Mouse (Mus musculus): ENCODE results near the gene Srr. TPM values are rescaled to one million over a fixed set of nuclear protein-coding genes. Genes with fewer than 3 reads are reported as not detected.

Srr gene
- polyA plus RNA-seq (2011; ENCODE audit: insufficient read depth, insufficient read length, low replicate concordance, missing spikeins) = 5.3 and 5.5 TPM in 2 replicates

DNA sequence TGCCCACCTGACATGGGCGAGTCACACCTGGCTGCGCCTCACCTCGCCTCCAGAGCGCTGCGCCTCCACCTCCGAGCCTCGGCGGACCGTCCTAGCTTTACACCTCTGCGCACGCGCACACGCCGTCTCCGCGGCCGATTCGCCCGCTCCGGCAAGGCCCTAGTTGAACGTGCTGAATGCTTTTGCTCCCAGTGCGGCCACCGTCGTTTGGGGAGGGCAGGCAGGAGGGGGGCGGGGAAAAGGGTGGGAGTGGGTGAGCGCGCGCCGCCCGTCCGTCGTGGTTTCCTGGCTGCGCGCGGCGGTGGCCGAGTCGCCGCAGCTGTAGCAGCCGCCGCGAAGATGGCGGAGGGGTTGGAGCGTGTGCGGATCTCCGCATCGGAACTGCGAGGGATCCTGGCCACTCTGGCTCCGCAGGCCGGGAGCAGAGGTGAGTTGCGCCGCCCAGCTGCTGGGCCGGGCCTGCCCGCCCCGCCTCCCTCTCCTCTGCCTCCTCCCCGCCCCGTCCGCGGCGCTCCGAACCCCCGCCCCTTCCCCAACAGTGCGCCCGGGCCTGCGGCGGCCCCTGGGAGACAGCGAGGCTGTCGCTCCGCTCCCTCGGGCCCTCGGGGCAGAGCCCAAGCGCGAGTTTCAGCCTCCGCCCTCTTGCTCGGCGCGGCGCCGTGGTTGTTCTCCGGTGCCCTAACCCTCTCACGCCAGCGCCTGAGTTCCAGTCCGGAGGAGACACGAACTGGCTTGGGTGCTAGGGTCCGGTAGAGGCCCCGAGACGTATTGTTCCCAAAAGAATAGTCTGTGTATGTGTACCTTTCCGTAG is at the start of gene Srr, which contains the start of gene Smg6:
Gene Srr, minus strand, starts transcription at position 372 of the 811 bp plus-strand sequence.
Gene Smg6, plus strand, starts transcription at position 247 of the 811 bp plus-strand sequence.
- Histone ChIP-seq H3K4me3 (replicated peaks; ENCODE audit: control insufficient read depth, low read depth, low read length) (peak within 1 kb of the TSS; percentile 95), H3K4me1 (ENCODE audit: control insufficient read depth, insufficient read depth, low read length) (no peaks in the 10 kb centered on the region), H3K27ac (ENCODE audit: control insufficient read depth, insufficient read depth, low read depth, low read length, poor library complexity) (peak within 1 kb of the TSS; percentile 95)
- WGBS = under 1% methylated on average over 85 of the region's 88 CpGs
- TF ChIP-seq POLR2A (IDR thresholded peaks at IDR 0.05; ENCODE audit: borderline replicate concordance, control insufficient read depth, low read depth, low read length) (peak; percentile 81; the same call in 1 of the 2 replicates), CTCF (IDR thresholded peaks at IDR 0.05; ENCODE audit: control insufficient read depth, insufficient read depth, low read length) (no peak)

DNA sequence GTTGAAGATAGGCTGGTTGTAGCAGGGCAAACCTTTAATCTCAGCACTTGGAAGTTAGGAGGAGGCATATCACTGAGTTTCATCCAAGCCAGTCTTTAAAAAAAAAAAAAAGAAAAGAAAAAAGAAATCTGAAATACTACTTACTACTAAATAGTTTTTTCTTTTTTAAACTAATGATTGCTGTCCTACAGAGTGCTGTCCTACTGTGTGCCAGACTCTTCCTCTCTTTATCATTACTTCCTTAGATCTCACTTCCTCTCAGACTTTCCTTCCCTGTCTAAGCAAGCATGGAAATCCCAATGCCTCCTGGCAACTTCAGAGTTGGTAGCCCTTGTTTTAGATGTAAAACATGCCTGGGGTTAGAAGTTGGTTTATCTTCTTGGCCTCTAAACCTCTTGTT is 48.9 kb upstream of the Srr start:
- no peak overlapping the region for H3K4me3 ChIP-seq (replicated peaks; ENCODE audit: control insufficient read depth, low read depth, low read length)
- no peak overlapping the region for H3K27ac ChIP-seq (ENCODE audit: control insufficient read depth, insufficient read depth, low read depth, low read length, poor library complexity)
- TF ChIP-seq POLR2A (IDR thresholded peaks at IDR 0.05; ENCODE audit: borderline replicate concordance, control insufficient read depth, low read depth, low read length) = no peak
- TF ChIP-seq CTCF (IDR thresholded peaks at IDR 0.05; ENCODE audit: control insufficient read depth, insufficient read depth, low read length) = no peak
- no peaks in the 10 kb centered on the region for H3K4me1 ChIP-seq (ENCODE audit: control insufficient read depth, insufficient read depth, low read length)

DNA sequence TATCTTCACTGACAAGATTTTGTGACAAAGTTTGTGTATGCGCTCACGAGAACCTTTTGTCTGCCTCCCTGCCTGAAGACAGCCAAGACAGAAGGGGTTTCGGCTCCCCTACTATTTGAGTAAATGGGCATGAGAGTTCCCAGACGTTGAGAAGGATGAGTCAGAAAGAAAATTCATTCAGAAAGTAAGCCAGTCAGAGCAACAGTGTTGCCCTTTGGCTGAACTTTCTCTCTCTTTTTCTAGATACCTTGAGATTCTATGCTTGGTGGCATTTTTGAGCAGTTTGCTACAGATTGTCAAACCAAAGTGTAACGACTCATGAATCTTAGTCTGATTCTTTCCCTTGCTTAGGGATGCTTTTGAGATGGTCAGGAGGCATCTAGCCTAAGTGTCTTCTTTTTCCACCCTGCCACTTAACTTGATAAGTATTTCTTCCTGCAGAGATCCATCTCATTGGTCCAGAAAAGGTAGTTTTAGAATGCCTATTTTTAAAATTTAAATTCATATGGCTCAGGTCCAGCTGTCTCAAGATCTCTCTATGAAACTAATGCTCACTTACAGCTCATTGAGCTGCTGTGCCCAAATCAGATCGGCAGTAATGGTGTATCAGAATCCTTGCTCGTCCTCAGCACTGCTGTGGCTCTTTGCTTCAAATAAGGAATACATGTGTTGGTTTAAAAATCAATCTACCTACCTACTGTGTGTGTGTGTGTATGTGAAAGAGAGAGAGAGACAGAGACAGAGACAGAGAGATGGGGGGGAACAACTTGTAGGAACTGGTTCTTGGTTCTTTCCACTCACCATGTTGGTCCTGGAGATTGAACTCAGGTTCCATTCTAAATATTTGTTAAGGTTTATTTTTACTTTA is 47.8 kb upstream of the Srr start:
- Histone ChIP-seq H3K4me3 (replicated peaks; ENCODE audit: control insufficient read depth, low read depth, low read length) (no peak overlapping the region), H3K27ac (ENCODE audit: control insufficient read depth, insufficient read depth, low read depth, low read length, poor library complexity) (no peak overlapping the region), H3K4me1 (ENCODE audit: control insufficient read depth, insufficient read depth, low read length) (no peaks in the 10 kb centered on the region)
- WGBS = 82% methylated on average over 7 of the region's 7 CpGs
- TF ChIP-seq POLR2A (IDR thresholded peaks at IDR 0.05; ENCODE audit: borderline replicate concordance, control insufficient read depth, low read depth, low read length) (no peak), CTCF (IDR thresholded peaks at IDR 0.05; ENCODE audit: control insufficient read depth, insufficient read depth, low read length) (no peak)

DNA sequence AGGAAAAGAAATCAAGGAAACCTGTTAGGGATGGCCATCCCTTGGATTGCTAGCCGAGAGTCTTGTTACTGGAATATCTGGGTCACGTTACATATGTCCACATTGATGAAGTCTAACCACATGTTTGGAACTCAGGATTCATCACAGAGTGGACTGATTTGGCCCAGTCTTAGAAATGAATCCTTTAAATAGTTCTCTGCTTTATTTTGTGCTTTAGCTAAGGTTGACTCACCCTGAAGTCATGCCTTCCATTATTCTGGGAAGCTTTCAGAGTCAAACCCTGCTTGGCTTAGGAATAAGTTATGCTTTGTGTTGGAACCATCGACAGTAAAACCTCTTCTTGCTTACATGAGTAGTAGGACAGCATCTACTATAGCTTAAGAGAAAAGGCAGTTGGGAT is 39.8 kb upstream of the Srr start:
- 89% methylated on average over 3 of the region's 3 CpGs for WGBS
- H3K27ac ChIP-seq (ENCODE audit: control insufficient read depth, insufficient read depth, low read depth, low read length, poor library complexity) = no peak overlapping the region
- H3K4me1 ChIP-seq (ENCODE audit: control insufficient read depth, insufficient read depth, low read length) = no peaks in the 10 kb centered on the region; the same call in 1 of the 2 replicates
- no peak for TF ChIP-seq POLR2A (IDR thresholded peaks at IDR 0.05; ENCODE audit: borderline replicate concordance, control insufficient read depth, low read depth, low read length)
- TF ChIP-seq CTCF (IDR thresholded peaks at IDR 0.05; ENCODE audit: control insufficient read depth, insufficient read depth, low read length) = no peak
- no peak overlapping the region for H3K4me3 ChIP-seq (replicated peaks; ENCODE audit: control insufficient read depth, low read depth, low read length)

GRCm38 (mm10) chr11:74962846-74963407 is 37.2 kb upstream of the Srr start:
- no peak for TF ChIP-seq POLR2A (IDR thresholded peaks at IDR 0.05; ENCODE audit: borderline replicate concordance, control insufficient read depth, low read depth, low read length)
- no peak for TF ChIP-seq CTCF (IDR thresholded peaks at IDR 0.05; ENCODE audit: control insufficient read depth, insufficient read depth, low read length)
- 59% methylated on average over 2 of the region's 2 CpGs for WGBS
- Histone ChIP-seq H3K4me1 (ENCODE audit: control insufficient read depth, insufficient read depth, low read length) (no peaks in the 10 kb centered on the region; the same call in 1 of the 2 replicates), H3K4me3 (replicated peaks; ENCODE audit: control insufficient read depth, low read depth, low read length) (no peak overlapping the region), H3K27ac (ENCODE audit: control insufficient read depth, insufficient read depth, low read depth, low read length, poor library complexity) (no peak overlapping the region)

GRCm38 (mm10) chr11:74961953-74962352 is 36.2 kb upstream of the Srr start:
- Histone ChIP-seq H3K27ac (ENCODE audit: control insufficient read depth, insufficient read depth, low read depth, low read length, poor library complexity) (no peak overlapping the region), H3K4me3 (replicated peaks; ENCODE audit: control insufficient read depth, low read depth, low read length) (no peak overlapping the region), H3K4me1 (ENCODE audit: control insufficient read depth, insufficient read depth, low read length) (no peaks in the 10 kb centered on the region; the same call in 1 of the 2 replicates)
- TF ChIP-seq CTCF (IDR thresholded peaks at IDR 0.05; ENCODE audit: control insufficient read depth, insufficient read depth, low read length) (no peak), POLR2A (IDR thresholded peaks at IDR 0.05; ENCODE audit: borderline replicate concordance, control insufficient read depth, low read depth, low read length) (no peak)

GRCm38 (mm10) chr11:74960031-74960551 is 34.3 kb upstream of the Srr start:
- Histone ChIP-seq H3K4me1 (ENCODE audit: control insufficient read depth, insufficient read depth, low read length) (no peaks in the 10 kb centered on the region; the same call in 1 of the 2 replicates), H3K27ac (ENCODE audit: control insufficient read depth, insufficient read depth, low read depth, low read length, poor library complexity) (peak overlapping the region; percentile 48; the same call in 1 of the 2 replicates), H3K4me3 (replicated peaks; ENCODE audit: control insufficient read depth, low read depth, low read length) (no peak overlapping the region)
- no peak for TF ChIP-seq POLR2A (IDR thresholded peaks at IDR 0.05; ENCODE audit: borderline replicate concordance, control insufficient read depth, low read depth, low read length)
- no peak for TF ChIP-seq CTCF (IDR thresholded peaks at IDR 0.05; ENCODE audit: control insufficient read depth, insufficient read depth, low read length)
- WGBS = 12% methylated on average over 9 of the region's 9 CpGs

Data from bone marrow, adult 2 months (tissue).